Mouse (Mus musculus): ENCODE measurements around the gene Defb22.

GRCm38 (mm10) chr2:152438963-152439362, 51.0 kb downstream of the Defb22 start:
- TF ChIP-seq POLR2A (IDR thresholded peaks at IDR 0.05; ENCODE audit: low read depth, low read length) = no peak
- no peak for TF ChIP-seq CTCF (conservative IDR thresholded peaks at IDR 0.05; ENCODE audit: insufficient read depth, insufficient read length, low read depth, low read length)

Measured in kidney, adult 2 months (tissue).